Mouse (Mus musculus) MEL (cell line): ENCODE measurements around the gene Rab3a. TPM values are rescaled to one million over a fixed set of nuclear protein-coding genes. Genes with fewer than 3 reads are reported as not detected.

Source experiments
- DNase-seq: peaks from one replicate; pipeline ENCODE4 v3.0.0; 2011; ENCODE audit warnings: low read depth, low spot score
- H3K27ac ChIP-seq: 2 replicates; pipeline ENCODE4 v1.5.1; 2012; ENCODE audit warnings: low read depth, mild to moderate bottlenecking, control low read depth, low read length, moderate library complexity; ENCODE audit not compliant: control insufficient read depth
- H3K27me3 ChIP-seq, 2 experiments: fragments of 150-350 bp in 1 of 2; sonication (generic) in 1 of 2; 2 replicates each; pipeline ENCODE4 v1.6.1; 2012; ENCODE audit warnings: low read length in 2 of 2, mild to moderate bottlenecking in 2 of 2, improper control_type of control experiment in 1 of 2, moderate library complexity in 1 of 2; ENCODE audit not compliant: insufficient read depth in 2 of 2, control insufficient read depth in 1 of 2
- H3K36me3 ChIP-seq, 2 experiments: 2 replicates each; pipeline ENCODE4 v1.6.1; 2012 to 2014; ENCODE audit warnings: low read length in 2 of 2, improper control_type of control experiment in 1 of 2, inconsistent platforms in 1 of 2, mild to moderate bottlenecking in 1 of 2; ENCODE audit not compliant: insufficient read depth in 2 of 2, control insufficient read depth in 1 of 2
- H3K4me1 ChIP-seq, 2 experiments: fragments of 150-350 bp in 1 of 2; sonication (generic) in 1 of 2; 2 replicates each; pipeline ENCODE4 v1.6.1; 2012; ENCODE audit warnings: low read length in 2 of 2, improper control_type of control experiment in 1 of 2, mild to moderate bottlenecking in 1 of 2; ENCODE audit not compliant: insufficient read depth in 2 of 2, control insufficient read depth in 1 of 2
- H3K4me3 ChIP-seq, 2 experiments: fragments of 150-350 bp in 1 of 2; sonication (generic) in 1 of 2; 2 replicates each; pipeline ENCODE4 v1.5.1; 2012; ENCODE audit warnings: low read depth in 2 of 2, low read length in 2 of 2, mild to moderate bottlenecking in 2 of 2, moderate library complexity in 2 of 2, control low read depth in 1 of 2, improper control_type of control experiment in 1 of 2; ENCODE audit not compliant: control insufficient read depth in 1 of 2, insufficient read depth in 1 of 2
- H3K79me2 ChIP-seq: 2 replicates; pipeline ENCODE4 v1.6.1; 2012; ENCODE audit warnings: mild to moderate bottlenecking, low read length, moderate library complexity; ENCODE audit not compliant: control insufficient read depth, poor library complexity, insufficient read depth
- H3K9ac ChIP-seq: 2 replicates; pipeline ENCODE4 v1.6.1; 2012; ENCODE audit warnings: low read depth, mild to moderate bottlenecking, control low read depth, low read length, moderate library complexity; ENCODE audit not compliant: control insufficient read depth, poor library complexity, severe bottlenecking
- H3K9me3 ChIP-seq: fragments of 150-350 bp; sonication (generic); replicated peaks from 2 replicates; pipeline ENCODE4 v1.6.1; 2012; ENCODE audit warnings: mild to moderate bottlenecking, low read length, improper control_type of control experiment, moderate library complexity; ENCODE audit not compliant: insufficient read depth
- CTCF ChIP-seq, 3 experiments: IDR thresholded peaks in 2 of 3; conservative IDR thresholded peaks in 1 of 3; 2 replicates each; pipeline ENCODE4 v1.5.1; 2011 to 2012; ENCODE audit warnings: low read length in 3 of 3, low read depth in 2 of 3, mild to moderate bottlenecking in 2 of 3, improper control_type of control experiment in 1 of 3, inconsistent platforms in 1 of 3, mixed read lengths in 1 of 3, moderate library complexity in 1 of 3; ENCODE audit not compliant: control insufficient read depth in 1 of 3, insufficient read depth in 1 of 3, poor library complexity in 1 of 3, severe bottlenecking in 1 of 3
- ELF1 ChIP-seq: IDR thresholded peaks from 2 replicates; pipeline ENCODE4 v1.6.1; 2014; ENCODE audit warnings: low read depth, mild to moderate bottlenecking, inconsistent platforms, low read length, improper control_type of control experiment, moderate library complexity
- GABPA ChIP-seq: IDR thresholded peaks from 2 replicates; pipeline ENCODE4 v1.6.1; 2012; ENCODE audit warnings: low read depth, mild to moderate bottlenecking, inconsistent platforms, low read length, improper control_type of control experiment, moderate library complexity
- MAX ChIP-seq: IDR thresholded peaks from 2 replicates; pipeline ENCODE4 v1.6.1; 2011; ENCODE audit warnings: low read length, improper control_type of control experiment
- MEF2A ChIP-seq: IDR thresholded peaks from 2 replicates; pipeline ENCODE4 v1.6.1; 2014; ENCODE audit warnings: low read depth, mild to moderate bottlenecking, inconsistent platforms, low read length, improper control_type of control experiment; ENCODE audit not compliant: poor library complexity, insufficient replicate concordance, severe bottlenecking; ENCODE audit errors: extremely low read depth
- MXI1 ChIP-seq: IDR thresholded peaks from 2 replicates; pipeline ENCODE4 v1.6.1; 2011; ENCODE audit warnings: mild to moderate bottlenecking, low read depth, low read length, improper control_type of control experiment
- MYB ChIP-seq: IDR thresholded peaks from 2 replicates; pipeline ENCODE4 v1.6.1; 2011; ENCODE audit warnings: mild to moderate bottlenecking, low read depth, low read length, improper control_type of control experiment
- MYC ChIP-seq: IDR thresholded peaks from 2 replicates; pipeline ENCODE4 v1.6.1; 2011; ENCODE audit warnings: low read depth, mild to moderate bottlenecking, low read length, improper control_type of control experiment, moderate library complexity
- POLR2A ChIP-seq, 2 experiments: IDR thresholded peaks; 2 replicates each; pipeline ENCODE4 v1.6.1; 2011 to 2012; ENCODE audit warnings: low read length in 2 of 2, mild to moderate bottlenecking in 2 of 2, control low read depth in 1 of 2, improper control_type of control experiment in 1 of 2, low read depth in 1 of 2, moderate library complexity in 1 of 2; ENCODE audit not compliant: control insufficient read depth in 1 of 2, insufficient read depth in 1 of 2, poor library complexity in 1 of 2
- POLR2AphosphoS5 ChIP-seq: IDR thresholded peaks from 2 replicates; pipeline ENCODE4 v1.6.1; 2012; ENCODE audit warnings: low read depth, borderline replicate concordance, mild to moderate bottlenecking, inconsistent platforms, low read length, moderate library complexity, mixed read lengths
- SMC3 ChIP-seq: IDR thresholded peaks from 2 replicates; pipeline ENCODE4 v1.6.1; 2011; ENCODE audit warnings: low read depth, low read length, improper control_type of control experiment
- TAL1 ChIP-seq: IDR thresholded peaks from 2 replicates; pipeline ENCODE4 v1.6.1; 2012; ENCODE audit warnings: mild to moderate bottlenecking, inconsistent platforms, low read length, moderate library complexity, mixed read lengths
- TBP ChIP-seq: IDR thresholded peaks from 2 replicates; pipeline ENCODE4 v1.8.0; 2011; ENCODE audit warnings: low read depth, low read length, improper control_type of control experiment
- UBTF ChIP-seq: IDR thresholded peaks from 2 replicates; pipeline ENCODE4 v1.6.1; 2012; ENCODE audit warnings: low read depth, mild to moderate bottlenecking, inconsistent platforms, low read length, improper control_type of control experiment, moderate library complexity, borderline replicate concordance; ENCODE audit not compliant: insufficient read depth
- USF1 ChIP-seq: IDR thresholded peaks from 2 replicates; pipeline ENCODE4 v1.6.1; 2014; ENCODE audit warnings: low read depth, mild to moderate bottlenecking, inconsistent platforms, low read length, improper control_type of control experiment, moderate library complexity
- ZC3H11A ChIP-seq: IDR thresholded peaks from 2 replicates; pipeline ENCODE4 v1.6.1; 2012; ENCODE audit warnings: low read depth, mild to moderate bottlenecking, inconsistent platforms, low read length, improper control_type of control experiment
- ZMIZ1 ChIP-seq: IDR thresholded peaks from 2 replicates; pipeline ENCODE4 v1.6.1; 2012; ENCODE audit warnings: low read depth, mild to moderate bottlenecking, inconsistent platforms, low read length, improper control_type of control experiment, moderate library complexity
- polyA plus RNA-seq, 2 experiments: library from polyadenylated mRNA; stranded (reverse) in 1 of 2; unstranded in 1 of 2; fragments of >175 nt in 1 of 2; fragments of >200 nt in 1 of 2; gene quantifications; 2 replicates each; pipeline versions ENCODE4 v1.2.1 to v1.2.4; 2012; ENCODE audit warnings: low replicate concordance in 2 of 2, low read depth in 1 of 2; ENCODE audit not compliant: insufficient read length in 2 of 2, insufficient read depth in 1 of 2, missing spikeins in 1 of 2
- total RNA-seq: library from RNA; depleted of rRNA; stranded (reverse); fragments of 300-350 nt; gene quantifications from 2 replicates; pipeline ENCODE4 v1.2.3, GENCODE M21; 2012

Gene Rab3a
- total and polyA plus RNA-seq, 3 experiments, result 1.8 to 5.6 TPM; not detected in 1

DNA sequence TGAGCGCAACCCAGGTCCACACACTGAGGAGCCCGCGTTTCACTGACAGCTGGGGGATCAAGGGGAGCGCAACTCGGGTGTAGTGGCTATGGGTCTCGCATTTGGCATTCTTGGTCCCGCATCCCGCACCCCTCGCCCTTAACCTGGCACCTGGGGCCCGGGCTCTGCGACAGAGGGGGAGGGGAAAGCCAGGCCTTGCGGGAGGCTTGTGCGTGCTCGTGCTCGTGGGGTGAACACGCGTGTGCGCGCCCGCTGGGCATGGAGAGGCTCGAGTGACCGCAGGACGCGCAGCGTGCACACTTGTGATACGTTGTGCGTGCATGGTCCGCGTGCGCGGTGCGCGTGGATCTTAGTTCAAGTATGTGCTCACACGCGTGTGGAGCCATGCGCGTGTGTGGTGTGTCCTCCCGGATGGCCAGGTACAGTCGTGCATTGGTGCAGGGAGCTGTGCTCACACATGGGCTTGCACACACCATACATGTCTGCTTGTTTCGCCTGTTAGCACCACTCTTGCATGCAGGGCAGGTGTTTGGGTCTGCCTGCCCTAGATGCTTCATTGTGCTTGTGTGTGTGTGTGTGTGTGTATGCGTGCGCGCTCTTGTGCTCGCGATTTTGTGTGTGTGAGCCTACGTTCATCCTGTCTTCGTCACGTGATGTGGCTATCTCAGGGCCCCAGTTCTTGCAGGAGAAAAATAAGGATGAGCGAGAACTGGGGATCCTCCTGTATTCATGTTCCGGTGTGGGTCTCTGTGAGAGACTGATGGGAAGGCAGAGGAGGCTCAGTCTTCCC, 587 bp downstream of the Rab3a start:
- no peak overlapping the region for H3K27ac ChIP-seq
- peaks cover 3 to 26% of the 10 kb centered on the region in 2 experiments; a peak in 3 of 4 replicates for H3K4me1 ChIP-seq

GRCm38 (mm10) chr8:70755661-70756475, 1.4 kb downstream of the Rab3a start:
- TF ChIP-seq ZMIZ1 (no peak), MAX (no peak), USF1 (no peak)
- no peak for DNase-seq
- Histone ChIP-seq H3K4me1 (peaks cover 3 to 26% of the 10 kb centered on the region in 2 experiments; a peak in 3 of 4 replicates), H3K27me3 (no peaks in the 10 kb centered on the region), H3K4me3 (no peak overlapping the region), H3K79me2 (peaks cover 11% of the 10 kb centered on the region), H3K9ac (no peak overlapping the region), H3K9me3 (no peaks in the 10 kb centered on the region), H3K27ac (no peak overlapping the region), H3K36me3 (peaks cover 0 to 15% of the 10 kb centered on the region in 2 experiments; a peak in 2 of 4 replicates)

More for the DNA sequence above, 587 bp downstream of the Rab3a start:
- TF ChIP-seq MEF2A (no peak), TBP (no peak), UBTF (no peak), MAX (peak; percentile 24; the same call in 1 of the 2 replicates), POLR2A (IDR thresholded peaks at IDR 0.05; ENCODE audit: control insufficient read depth in 1 of 2, insufficient read depth in 1 of 2, low read depth in 1 of 2, low read length in 2 of 2, poor library complexity in 1 of 2) (0 out of 4 replicates have a peak, but pooled peaks of 1 of the 2 experiments have one; percentile 14), ELF1 (no peak), GABPA (no peak), MYB (no peak), MXI1 (peak; percentile 23; the same call in 1 of the 2 replicates), CTCF (IDR thresholded peaks at IDR 0.05 in 2 of 3, conservative IDR thresholded peaks at IDR 0.05 in 1 of 3; ENCODE audit: control insufficient read depth in 1 of 3, insufficient read depth in 1 of 3, low read depth in 2 of 3, low read length in 3 of 3, poor library complexity in 1 of 3, severe bottlenecking in 1 of 3) (no peak), POLR2AphosphoS5 (no peak; the same call in 1 of the 2 replicates), SMC3 (no peak), TAL1 (no peak), USF1 (peak; percentile 82), MYC (0 out of 2 replicates have a peak, but pooled peaks have one; percentile 35), ZC3H11A (no peak)
- H3K9ac ChIP-seq, result peak overlapping the region; percentile 62
- no peaks in the 10 kb centered on the region for H3K9me3 ChIP-seq
- peaks cover 0 to 15% of the 10 kb centered on the region in 2 experiments; a peak in 2 of 4 replicates for H3K36me3 ChIP-seq
- peak; percentile 60 for DNase-seq
- H3K79me2 ChIP-seq, result peaks cover 6% of the 10 kb centered on the region
- H3K27me3 ChIP-seq, result no peaks in the 10 kb centered on the region
- H3K4me3 ChIP-seq, result peak overlapping the region; percentile 61 to 76
